Mouse (Mus musculus) bone marrow, adult 2 months (tissue): ENCODE measurements around the gene Mycbp.

Experiments used
- CTCF ChIP-seq: fragments of 200-500 bp; IDR thresholded peaks from 2 replicates; pipeline ENCODE4 v1.5.1; 2011; ENCODE audit warnings: low read length, control low read depth; ENCODE audit not compliant: control insufficient read depth, insufficient read depth
- POLR2A ChIP-seq: fragments of 200-500 bp; IDR thresholded peaks from 2 replicates; pipeline ENCODE4 v1.6.1; 2011; ENCODE audit warnings: low read depth, mild to moderate bottlenecking, control low read depth, low read length, borderline replicate concordance; ENCODE audit not compliant: control insufficient read depth

- no peak for TF ChIP-seq CTCF
- no peak for TF ChIP-seq POLR2A
Observed at GRCm38 (mm10) chr4:123960955-123961354, 56.3 kb downstream of the Mycbp start.
